Mouse (Mus musculus) thymus, adult 18-20 months (tissue): Measurements from ENCODE around the gene Vav3.
A peak's percentile ranks its signal among the peaks of the same experiment; 100 is the strongest.

ENCODE experiments used
- DNase-seq, 2 experiments: peaks; one replicate each; pipeline ENCODE4 v3.0.0; 2022; ENCODE audit warnings: mixed read lengths in 2 of 2

Gene Vav3

DNA sequence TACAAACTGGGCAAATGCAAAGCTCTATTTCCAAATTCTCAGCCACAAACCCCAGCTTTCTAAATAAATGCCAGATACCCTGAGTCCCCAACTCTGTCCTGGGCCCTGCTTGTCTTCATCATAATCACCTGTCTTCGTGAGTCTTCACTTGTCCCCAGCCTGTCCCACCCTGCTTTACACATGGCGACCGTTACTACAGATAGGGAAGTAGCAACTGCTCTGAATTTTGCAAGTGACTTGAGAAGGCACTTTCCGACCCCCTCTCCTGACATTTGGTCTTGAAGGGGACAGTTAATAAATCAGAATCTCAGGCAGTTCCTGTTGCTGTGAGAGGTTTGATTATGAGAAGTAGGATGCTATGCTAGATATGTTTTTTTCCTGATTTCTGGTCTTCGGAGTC, 13.4 kb downstream of the Vav3 start:
- DNase-seq = no peak

DNA sequence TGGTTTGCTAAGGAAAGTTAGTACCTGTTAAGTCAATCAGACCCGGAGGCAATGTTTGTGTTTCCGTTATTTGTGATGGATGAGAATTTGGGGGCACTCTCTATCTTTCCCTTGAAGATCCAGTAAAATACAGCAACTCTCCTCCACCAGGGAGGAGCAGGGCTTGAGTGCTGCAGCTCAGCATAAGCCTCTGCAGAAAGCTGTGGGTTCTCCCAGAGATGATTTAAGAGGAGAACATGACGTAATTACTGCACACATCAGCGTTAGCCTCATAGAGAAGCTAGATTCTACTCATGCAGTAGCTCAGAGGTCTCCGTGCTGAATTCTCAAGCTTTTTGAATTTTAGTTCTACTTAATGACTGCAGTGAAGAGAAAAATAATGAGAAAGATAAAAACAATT, 14.7 kb downstream of the Vav3 start:
- DNase-seq = no peak

GRCm38 (mm10) chr3:109360746-109361145, 20.3 kb downstream of the Vav3 start:
- no peak for DNase-seq

DNA sequence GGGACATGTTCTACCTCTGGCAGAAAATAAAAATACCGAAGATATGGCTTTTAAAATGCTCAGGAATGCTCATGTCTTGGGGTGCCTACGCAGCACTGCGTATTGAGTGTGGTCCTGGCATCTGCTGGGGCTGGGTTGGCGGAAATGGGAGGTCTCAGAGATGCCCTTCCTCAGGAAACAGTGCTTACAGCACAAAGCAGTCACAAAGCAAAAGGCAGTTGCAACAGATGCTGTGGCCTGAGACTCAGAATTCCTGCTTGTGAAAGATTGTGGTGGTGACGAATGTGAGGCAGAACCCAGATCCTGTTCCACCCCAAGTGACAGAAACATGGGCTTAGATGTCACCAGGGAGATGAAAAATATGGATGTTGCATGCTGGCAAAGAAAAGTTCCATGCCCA, 21.4 kb downstream of the Vav3 start:
- peak; percentile 37 to 53 for DNase-seq

GRCm38 (mm10) chr3:109362310-109362709, 21.9 kb downstream of the Vav3 start:
- no peak for DNase-seq

DNA sequence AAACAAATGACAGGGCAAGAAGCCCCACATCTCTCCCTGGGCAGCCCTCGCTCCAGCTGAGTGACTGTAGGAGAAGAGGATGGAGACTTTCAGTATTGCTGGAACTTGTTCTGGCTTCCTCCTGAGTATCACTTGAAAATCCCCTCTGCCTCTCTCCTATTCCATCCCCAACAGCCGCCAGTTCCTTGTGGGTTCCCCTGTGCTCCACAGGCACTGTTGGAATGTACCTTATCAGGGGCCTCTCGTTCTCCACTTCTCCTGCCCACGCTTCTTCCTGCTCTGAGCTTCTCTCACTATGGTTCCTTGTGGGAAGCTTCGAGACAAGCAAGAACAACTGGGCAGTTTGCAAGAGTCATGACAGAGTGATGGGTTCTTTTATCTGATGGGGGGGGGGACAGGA, 23.1 kb downstream of the Vav3 start:
- DNase-seq = no peak

GRCm38 (mm10) chr3:109365875-109366274, 25.4 kb downstream of the Vav3 start:
- no peak for DNase-seq

GRCm38 (mm10) chr3:109366411-109366851, 26.0 kb downstream of the Vav3 start:
- DNase-seq = no peak

DNA sequence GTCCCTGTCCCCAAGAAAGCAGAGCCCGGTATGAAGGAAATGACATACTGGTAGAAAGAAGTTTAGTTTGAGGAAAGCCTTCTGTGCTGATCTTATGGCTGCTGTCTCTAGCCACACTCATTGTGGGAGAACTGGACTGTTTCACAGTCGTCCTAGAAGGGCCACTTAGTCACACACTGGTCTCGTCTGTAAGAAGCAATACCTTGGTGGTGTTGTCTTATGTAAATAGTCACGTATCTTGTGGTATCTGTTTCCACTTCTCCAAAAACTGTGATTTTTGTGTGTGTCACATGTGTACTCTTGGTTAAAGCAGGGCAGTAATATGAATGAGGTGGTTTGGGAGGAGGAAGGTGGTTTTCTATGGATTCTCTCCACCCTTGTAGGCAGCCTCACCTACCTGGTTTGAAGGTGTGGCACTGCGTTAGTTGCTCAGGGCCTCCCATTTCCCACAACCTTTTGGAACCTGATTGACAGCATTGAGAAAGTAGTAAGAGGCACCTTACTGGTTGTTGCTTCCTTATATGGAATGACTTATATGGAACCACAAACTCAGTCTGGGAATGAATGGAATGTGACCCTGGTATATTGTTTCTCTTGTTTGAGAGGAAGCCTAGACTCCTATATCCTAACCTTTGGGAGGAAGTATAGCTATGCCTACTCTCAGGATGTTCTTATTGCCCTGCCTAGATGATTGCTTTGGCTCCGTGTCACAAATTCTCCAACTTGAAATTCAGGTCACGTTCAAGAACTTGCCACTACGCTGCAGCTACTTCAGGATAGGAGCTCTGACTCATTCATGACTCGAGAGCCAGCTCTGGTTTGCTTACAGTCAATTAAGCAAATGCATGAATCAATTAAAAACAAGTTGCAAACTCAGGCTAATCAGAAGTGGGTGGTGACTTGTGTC, 28.2 kb downstream of the Vav3 start:
- DNase-seq = no peak

DNA sequence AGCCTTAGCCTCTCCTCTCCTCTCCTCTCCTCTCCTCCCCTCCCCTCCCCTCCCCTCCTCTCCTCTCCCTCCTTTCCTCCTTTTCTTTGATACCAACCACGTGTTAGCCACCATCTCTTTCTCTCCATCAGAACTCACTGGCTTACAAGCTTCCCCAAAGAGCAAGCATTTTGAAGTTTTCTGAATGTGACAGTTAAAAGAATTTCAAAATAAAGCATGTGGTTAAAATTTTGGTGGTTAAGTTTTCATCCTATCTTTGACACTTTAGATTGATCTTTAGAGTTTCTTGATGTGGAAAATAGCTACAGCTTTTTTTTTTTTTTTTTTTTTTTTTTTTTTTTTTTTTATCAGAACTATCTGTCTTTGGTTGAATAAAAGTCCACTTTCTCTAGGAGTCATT, 31.1 kb downstream of the Vav3 start:
- DNase-seq = no peak

GRCm38 (mm10) chr3:109372678-109373077, 32.2 kb downstream of the Vav3 start:
- DNase-seq = no peak

DNA sequence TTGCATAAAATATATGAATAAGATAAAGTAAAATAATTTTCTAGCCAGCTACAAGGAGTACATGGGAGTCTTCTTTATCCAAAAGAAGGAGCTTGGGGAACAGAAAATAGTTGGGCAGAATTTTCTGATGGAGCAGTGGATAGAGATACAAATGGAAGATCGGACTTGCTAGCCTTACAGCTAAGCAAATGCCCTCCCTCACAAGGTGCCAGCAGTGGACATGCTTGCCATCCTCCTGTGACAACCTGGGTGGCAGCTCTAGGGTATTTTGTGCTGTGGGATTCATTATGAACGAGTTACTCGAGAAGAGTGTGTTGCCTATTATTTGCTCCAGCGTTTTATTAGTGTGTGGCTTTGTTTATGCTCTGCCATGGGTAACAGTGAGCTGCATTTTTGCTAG, 37.8 kb downstream of the Vav3 start:
- no peak for DNase-seq

- DNase-seq = no peak
Observed at GRCm38 (mm10) chr3:109378684-109379083, 38.2 kb downstream of the Vav3 start.

DNA sequence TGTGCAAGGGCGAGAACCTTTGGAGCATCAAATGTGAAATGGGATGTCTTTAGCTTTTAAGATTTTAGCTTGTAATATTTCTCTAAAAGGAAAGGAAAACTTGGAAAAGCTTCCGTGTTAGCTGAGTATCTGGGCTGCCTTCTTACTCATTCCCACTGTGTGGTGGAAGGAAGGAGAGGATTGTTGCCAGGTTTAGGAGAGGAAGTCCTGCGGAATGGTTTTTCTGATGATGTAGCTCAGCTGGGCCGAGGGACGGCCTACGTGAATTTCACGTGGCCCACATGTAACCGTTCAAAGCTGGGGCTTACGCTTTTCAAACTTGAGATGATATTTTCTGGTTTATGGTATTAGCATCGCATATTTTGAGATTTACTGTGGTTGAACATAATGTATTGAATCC, 48.3 kb downstream of the Vav3 start:
- DNase-seq = no peak

DNA sequence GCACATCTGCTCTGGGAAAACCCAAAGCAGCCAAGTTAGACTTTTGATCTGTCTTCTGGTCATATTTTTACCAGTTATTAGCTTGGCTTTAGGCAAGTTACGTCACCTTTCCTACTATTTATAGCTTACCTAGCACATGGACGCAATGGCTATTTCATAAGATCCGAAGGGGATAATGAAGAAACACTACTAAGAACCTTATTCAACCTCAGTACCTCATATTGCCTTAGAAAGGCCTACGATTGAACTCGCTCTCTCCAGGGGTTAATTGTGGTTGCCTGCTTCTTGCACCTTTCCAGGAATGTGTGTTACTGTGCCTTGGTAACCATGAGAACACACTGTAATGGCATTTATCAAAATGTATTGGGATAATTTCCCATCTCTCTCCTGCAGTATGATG, 61.1 kb downstream of the Vav3 start:
- no peak for DNase-seq

DNA sequence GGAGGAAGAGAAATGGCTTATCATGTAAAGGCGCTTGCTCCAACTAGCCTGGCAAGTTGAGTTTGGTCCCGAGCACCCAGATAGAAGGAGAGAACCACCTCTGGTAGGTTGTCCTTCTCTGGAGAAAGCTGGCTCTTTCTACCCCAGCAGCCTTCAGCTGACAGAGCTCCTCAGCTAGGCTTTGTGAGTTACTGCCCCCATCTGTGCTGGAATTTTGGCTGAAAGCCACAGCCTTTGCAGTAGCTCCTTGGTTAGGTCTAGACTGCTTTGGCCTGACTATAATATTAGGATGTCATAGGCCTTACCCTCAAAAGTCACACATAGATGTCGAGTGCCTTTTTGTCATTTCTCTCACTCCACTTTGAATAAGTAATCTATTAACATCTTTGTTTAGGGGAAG, 70.8 kb downstream of the Vav3 start:
- DNase-seq = no peak

DNA sequence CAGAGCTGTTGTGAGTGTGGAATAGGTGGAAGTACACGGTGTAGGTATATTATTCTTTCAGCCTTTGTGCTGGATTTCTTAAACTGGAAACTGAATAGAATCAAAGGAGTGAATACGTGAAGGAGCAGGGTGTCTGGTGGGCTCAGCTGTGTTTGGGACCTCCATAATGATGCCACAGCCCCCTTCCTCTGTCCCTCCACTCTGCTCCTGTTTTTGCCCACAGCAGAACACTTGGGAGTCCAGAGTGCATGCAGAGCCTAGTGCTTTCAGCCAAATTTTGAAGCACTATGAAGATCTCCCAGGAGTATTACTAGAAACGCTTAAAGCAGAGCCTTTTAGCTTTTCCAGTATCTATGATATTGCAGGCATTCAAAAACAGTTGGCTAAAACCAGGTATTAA, 80.0 kb downstream of the Vav3 start:
- no peak for DNase-seq

DNA sequence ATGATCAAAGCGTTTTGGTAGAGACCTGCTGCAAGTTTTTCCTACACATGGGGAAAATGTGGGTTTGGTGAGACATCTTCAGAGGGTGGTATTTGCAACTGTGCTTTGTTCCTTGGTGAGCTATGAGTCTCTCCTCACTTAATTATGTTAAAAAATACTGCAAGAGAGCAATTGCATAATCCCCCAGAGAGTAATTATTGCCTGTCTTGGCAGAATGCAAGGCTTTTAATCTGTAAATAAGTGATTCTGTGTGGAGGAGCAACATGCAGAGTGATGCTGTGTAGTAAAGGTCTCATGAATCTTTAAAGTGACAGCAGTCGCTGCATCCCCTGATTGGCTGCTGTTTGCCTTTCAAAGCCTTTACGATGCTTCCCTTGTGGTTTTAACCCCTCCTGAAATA, 80.6 kb downstream of the Vav3 start:
- no peak for DNase-seq

- DNase-seq = no peak
Observed at GRCm38 (mm10) chr3:109423440-109424079, 83.1 kb downstream of the Vav3 start.

DNA sequence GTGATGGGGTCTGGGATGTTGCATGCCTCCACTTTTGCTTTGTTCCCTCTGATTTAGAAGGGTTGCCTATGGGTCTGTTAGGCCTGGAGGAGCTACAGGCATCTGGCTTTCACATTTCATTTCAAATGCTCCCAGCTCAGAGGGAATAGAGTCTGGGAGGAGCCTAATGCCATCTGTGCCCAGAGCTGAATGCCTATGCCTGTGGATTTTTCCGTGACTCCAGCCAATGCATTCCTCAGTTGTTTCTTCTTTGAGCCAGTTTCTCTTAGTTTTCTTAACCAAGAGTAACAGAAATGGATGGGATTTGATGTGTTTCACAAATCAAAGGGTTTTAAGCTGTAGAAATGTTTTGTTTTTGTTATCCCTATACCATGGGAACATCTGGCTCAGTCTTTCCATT, 90.8 kb downstream of the Vav3 start:
- DNase-seq = no peak

- no peak for DNase-seq
Observed at GRCm38 (mm10) chr3:109438552-109438951, 98.1 kb downstream of the Vav3 start.

- DNase-seq = no peak
Observed at GRCm38 (mm10) chr3:109439253-109439652, 98.8 kb downstream of the Vav3 start.

- DNase-seq = no peak
Observed at GRCm38 (mm10) chr3:109440001-109440400, 99.5 kb downstream of the Vav3 start.

DNA sequence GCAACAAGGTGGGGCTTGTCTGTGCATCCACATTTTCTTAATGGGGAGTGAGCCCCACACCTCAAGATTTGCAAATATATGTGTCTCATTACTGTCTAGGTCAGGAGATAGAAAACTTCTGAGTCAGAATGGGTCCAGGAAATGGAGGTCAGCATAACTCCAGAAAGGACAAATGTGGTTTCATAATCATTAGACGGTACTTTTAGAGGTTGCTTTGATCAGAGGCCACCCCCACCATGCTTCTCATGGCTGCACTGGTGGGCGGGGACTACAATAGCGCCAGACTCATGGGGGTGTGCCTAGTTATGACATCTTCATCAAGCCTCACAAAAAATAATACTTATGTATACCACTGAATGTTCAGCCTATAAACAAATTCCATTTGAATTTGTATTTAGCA, 103.6 kb downstream of the Vav3 start:
- no peak for DNase-seq
